Mouse (Mus musculus) forebrain, embryonic 16.5 days (tissue): ENCODE results near the gene Itih1. TPM values are rescaled to one million over a fixed set of nuclear protein-coding genes. Genes with fewer than 3 reads are reported as not detected.

Experiments used
- ATAC-seq: fragments of 200-750 bp; cut with Nextera tagmentation; 2 replicates; pipeline ENCODE4 v1.8.0; 2017; ENCODE audit warnings: mild to moderate bottlenecking, moderate library complexity
- H3K27ac ChIP-seq: fragments of 300-500 bp; sonication (generic); 2 replicates; pipeline ENCODE4 v1.5.1; 2014; ENCODE audit warnings: low read length, control low read depth
- H3K27me3 ChIP-seq: fragments of 300-500 bp; sonication (generic); replicated peaks from 2 replicates; pipeline ENCODE4 v1.6.1; 2014; ENCODE audit warnings: low read length; ENCODE audit not compliant: control insufficient read depth, insufficient read depth
- H3K36me3 ChIP-seq: fragments of 300-500 bp; sonication (generic); 2 replicates; pipeline ENCODE4 v1.6.1; 2014; ENCODE audit not compliant: control insufficient read depth, insufficient read depth
- H3K4me1 ChIP-seq: fragments of 300-500 bp; sonication (generic); replicated peaks from 2 replicates; pipeline ENCODE4 v1.6.1; 2014; ENCODE audit warnings: low read length; ENCODE audit not compliant: control insufficient read depth, insufficient read depth
- H3K4me2 ChIP-seq: fragments of 300-500 bp; sonication (generic); 2 replicates; pipeline ENCODE4 v1.6.1; 2014; ENCODE audit warnings: mild to moderate bottlenecking, low read length, control low read depth
- H3K4me3 ChIP-seq: fragments of 300-500 bp; sonication (generic); replicated peaks from 2 replicates; pipeline ENCODE4 v1.5.1; 2014; ENCODE audit warnings: mild to moderate bottlenecking, low read length, control low read depth
- H3K9ac ChIP-seq: fragments of 300-500 bp; sonication (generic); replicated peaks from 2 replicates; pipeline ENCODE4 v1.6.1; 2014; ENCODE audit warnings: low read depth, low read length, control low read depth
- H3K9me3 ChIP-seq: fragments of 300-500 bp; sonication (generic); 2 replicates; pipeline ENCODE4 v1.6.1; 2016; ENCODE audit warnings: low read length; ENCODE audit not compliant: control insufficient read depth
- WGBS: fragments of 180-500 bp; shearing (Covaris S2); extraction: QIAGEN DNeasy Blood & Tissue Kit; methylation state at CpG from one replicate; pipeline ENCODE4 v1.1.7; 2014; 5-methylcytosine and 5-hydroxymethylcytosine counted together
- polyA plus RNA-seq: library from polyadenylated mRNA; unstranded; fragments of >200 nt; fragmentation: Nextera tagmentation; extraction: Ambion mirVana; gene quantifications from 2 replicates; pipeline ENCODE4 v1.2.1, GENCODE M21; 2015

Gene Itih1
- polyA plus RNA-seq, 1 experiment from 2014 or later: not detected

DNA sequence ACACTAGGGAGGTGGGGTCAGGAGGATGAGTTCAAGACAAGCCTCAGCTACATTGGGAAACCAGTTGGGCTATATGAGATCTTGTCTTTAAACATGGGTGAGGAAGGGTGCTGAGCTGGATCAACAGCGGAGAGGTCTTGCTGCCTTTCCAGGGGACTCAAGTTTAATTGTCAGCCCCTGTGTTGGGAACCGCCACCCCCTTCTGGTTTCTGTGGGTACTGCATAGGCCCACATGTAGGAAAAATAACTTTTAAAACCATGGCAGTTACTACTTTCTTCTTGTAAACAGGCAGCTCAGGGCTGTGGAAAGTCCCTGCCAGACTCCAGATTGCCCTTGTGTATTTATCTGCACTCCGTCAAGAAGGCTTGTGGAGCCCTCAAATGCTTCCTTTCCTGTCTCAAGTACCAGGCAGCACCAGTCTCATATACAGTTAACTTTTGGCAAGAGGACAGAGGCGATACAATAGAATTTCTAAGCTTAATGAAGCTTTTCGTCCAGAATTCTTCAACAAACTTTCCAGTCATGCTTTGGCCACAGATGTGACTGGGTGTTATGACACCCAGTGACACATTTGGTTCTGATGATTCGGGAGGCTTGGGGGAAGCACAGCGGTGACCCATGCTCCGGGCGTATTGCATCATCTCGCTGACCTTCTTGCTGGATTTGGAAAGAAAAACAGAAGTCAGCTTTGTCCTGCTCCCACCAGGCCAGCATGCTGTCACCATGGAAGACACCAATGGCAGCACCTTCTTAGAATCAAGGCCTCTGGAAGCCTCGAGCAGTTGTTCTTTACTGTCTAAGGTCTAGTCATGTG is 978 bp upstream of the Itih1 start:
- Histone ChIP-seq H3K36me3 (no peaks in the 10 kb centered on the region), H3K9me3 (no peaks in the 10 kb centered on the region), H3K9ac (no peak overlapping the region), H3K27ac (no peak overlapping the region), H3K4me3 (no peak overlapping the region), H3K27me3 (0 out of 2 replicates have a peak, but pooled peaks cover 2% of the 10 kb centered on the region), H3K4me2 (no peak overlapping the region), H3K4me1 (no peaks in the 10 kb centered on the region)
- 69% methylated on average over 11 of the region's 11 CpGs for WGBS
- no peak for ATAC-seq

- no peak overlapping the region for H3K4me2 ChIP-seq
- no peak overlapping the region for H3K27ac ChIP-seq
- H3K27me3 ChIP-seq: 0 out of 2 replicates have a peak, but pooled peaks cover 2% of the 10 kb centered on the region
- no peaks in the 10 kb centered on the region for H3K4me1 ChIP-seq
- H3K4me3 ChIP-seq: no peak overlapping the region
- 93% methylated on average over 4 of the region's 4 CpGs for WGBS
- H3K9me3 ChIP-seq: no peaks in the 10 kb centered on the region
- H3K9ac ChIP-seq: no peak overlapping the region
- H3K36me3 ChIP-seq: no peaks in the 10 kb centered on the region
- ATAC-seq: no peak
Observed at GRCm38 (mm10) chr14:30942254-30942653, 835 bp downstream of the Itih1 start.

- Histone ChIP-seq H3K27me3 (no peaks in the 10 kb centered on the region), H3K4me2 (no peak overlapping the region), H3K9ac (no peak overlapping the region), H3K4me1 (no peaks in the 10 kb centered on the region), H3K9me3 (no peaks in the 10 kb centered on the region), H3K4me3 (no peak overlapping the region), H3K27ac (no peak overlapping the region), H3K36me3 (no peaks in the 10 kb centered on the region)
- WGBS: 88% methylated on average over 9 of the region's 9 CpGs
- no peak for ATAC-seq
Observed at GRCm38 (mm10) chr14:30933351-30933750, 9.7 kb downstream of the Itih1 start.

- H3K4me1 ChIP-seq: no peaks in the 10 kb centered on the region
- H3K27ac ChIP-seq: no peak overlapping the region
- no peak overlapping the region for H3K9ac ChIP-seq
- no peak overlapping the region for H3K4me2 ChIP-seq
- H3K9me3 ChIP-seq: no peaks in the 10 kb centered on the region
- no peaks in the 10 kb centered on the region for H3K36me3 ChIP-seq
- 84% methylated on average over 4 of the region's 4 CpGs for WGBS
- no peak overlapping the region for H3K4me3 ChIP-seq
- H3K27me3 ChIP-seq: no peaks in the 10 kb centered on the region
- no peak for ATAC-seq
Observed at GRCm38 (mm10) chr14:30930386-30930785, 12.7 kb downstream of the Itih1 start.

GRCm38 (mm10) chr14:30925492-30925891 is 17.6 kb downstream of the Itih1 start:
- peaks cover 3% of the 10 kb centered on the region; the same call in 1 of the 2 replicates for H3K4me1 ChIP-seq
- H3K27me3 ChIP-seq: no peaks in the 10 kb centered on the region
- no peak overlapping the region for H3K4me3 ChIP-seq
- H3K9me3 ChIP-seq: no peaks in the 10 kb centered on the region
- H3K36me3 ChIP-seq: no peaks in the 10 kb centered on the region
- no peak overlapping the region for H3K9ac ChIP-seq
- ATAC-seq: no peak
- H3K4me2 ChIP-seq: no peak overlapping the region
- no peak overlapping the region for H3K27ac ChIP-seq
- WGBS: 87% methylated on average over 3 of the region's 3 CpGs

GRCm38 (mm10) chr14:30923375-30924105 is 19.5 kb downstream of the Itih1 start, which contains the start of gene Itih3:
Gene Itih3 (minus strand): TSS chr14:30923760.
- 69% methylated on average over 6 of the region's 6 CpGs for WGBS
- Histone ChIP-seq H3K27me3 (no peaks in the 10 kb centered on the region), H3K27ac (no peak within 1 kb of the TSS), H3K9me3 (no peaks in the 10 kb centered on the region), H3K9ac (no peak within 1 kb of the TSS), H3K4me1 (peaks cover 3% of the 10 kb centered on the region; the same call in 1 of the 2 replicates), H3K36me3 (no peaks in the 10 kb centered on the region), H3K4me3 (no peak within 1 kb of the TSS), H3K4me2 (no peak within 1 kb of the TSS)
- ATAC-seq: 0 out of 2 replicates have a peak, but pooled peaks have one; percentile 12

DNA sequence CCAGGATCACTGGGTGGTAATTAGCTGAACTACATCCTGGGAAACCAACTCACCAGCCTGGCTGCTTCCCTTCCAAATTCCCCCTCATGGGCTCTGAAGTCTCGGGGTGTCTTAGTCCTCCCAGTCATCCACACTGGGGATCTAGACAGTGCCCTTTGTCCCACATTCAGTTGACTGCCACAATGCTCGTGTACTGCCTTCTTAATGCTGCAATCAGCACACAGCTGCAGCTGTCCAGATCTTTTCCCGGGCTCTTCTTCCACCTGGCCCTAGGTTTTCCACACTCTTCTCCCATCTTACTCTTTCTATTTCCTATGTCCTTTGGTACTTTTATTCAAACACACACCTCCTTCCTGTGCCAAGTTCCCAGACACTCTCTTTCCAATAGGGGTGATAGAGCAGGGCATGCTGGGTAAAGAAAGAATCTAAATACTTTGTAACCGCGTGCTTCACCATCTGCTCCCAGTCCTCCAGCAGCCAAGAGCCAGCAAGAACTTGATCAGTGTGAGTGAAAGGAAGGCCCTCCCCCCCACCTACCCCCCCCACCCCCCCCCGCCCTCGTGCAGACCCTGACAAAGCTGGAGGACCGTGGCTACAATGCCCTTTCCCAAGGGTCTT is 20.9 kb downstream of the Itih1 start:
- Histone ChIP-seq H3K27ac (no peak overlapping the region), H3K9me3 (no peaks in the 10 kb centered on the region), H3K4me3 (no peak overlapping the region), H3K4me2 (no peak overlapping the region), H3K27me3 (no peaks in the 10 kb centered on the region), H3K4me1 (peaks cover 3% of the 10 kb centered on the region; the same call in 1 of the 2 replicates), H3K36me3 (no peaks in the 10 kb centered on the region), H3K9ac (no peak overlapping the region)
- peak; percentile 58; the same call in 1 of the 2 replicates for ATAC-seq
- WGBS: 43% methylated on average over 7 of the region's 8 CpGs

DNA sequence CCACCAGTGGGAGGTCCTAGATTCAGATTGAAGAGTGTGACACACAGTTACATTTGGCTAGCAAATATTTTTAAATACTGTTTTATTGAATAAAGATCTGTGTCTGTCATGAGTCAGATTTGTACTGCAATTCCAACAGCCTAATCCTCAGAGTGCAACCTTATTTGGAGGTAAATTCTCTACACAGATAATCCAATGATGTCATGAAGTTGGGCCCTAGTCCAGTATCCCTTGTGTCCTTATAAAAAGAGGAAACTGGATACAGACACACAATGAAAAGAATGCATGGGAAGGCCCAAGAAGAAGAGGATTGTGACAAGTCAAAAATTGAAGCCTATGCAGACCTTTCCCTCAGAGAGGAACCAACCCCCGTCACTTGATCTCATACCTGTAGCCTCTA is 26.6 kb downstream of the Itih1 start:
- ATAC-seq: no peak
- Histone ChIP-seq H3K9ac (no peak overlapping the region), H3K4me2 (no peak overlapping the region), H3K9me3 (no peaks in the 10 kb centered on the region), H3K27ac (no peak overlapping the region), H3K4me1 (no peaks in the 10 kb centered on the region), H3K4me3 (no peak overlapping the region), H3K36me3 (no peaks in the 10 kb centered on the region), H3K27me3 (no peaks in the 10 kb centered on the region)
- WGBS: 62% methylated on average over 1 of the region's 1 CpGs

- Histone ChIP-seq H3K36me3 (no peaks in the 10 kb centered on the region), H3K9me3 (no peaks in the 10 kb centered on the region), H3K27ac (no peak overlapping the region), H3K27me3 (no peaks in the 10 kb centered on the region), H3K4me3 (no peak overlapping the region), H3K4me2 (no peak overlapping the region), H3K9ac (no peak overlapping the region), H3K4me1 (no peaks in the 10 kb centered on the region)
- 71% methylated on average over 5 of the region's 5 CpGs for WGBS
- no peak for ATAC-seq
Observed at GRCm38 (mm10) chr14:30913404-30913803, 29.7 kb downstream of the Itih1 start.
